Mouse (Mus musculus): ENCODE measurements around the gene Cdc40. TPM values are rescaled to one million over a fixed set of nuclear protein-coding genes. Genes with fewer than 3 reads are reported as not detected.

Gene Cdc40
- 55.4 TPM for polyA plus RNA-seq (2015; fragmentation: Illumina TruSeq; extraction: RNeasy Lipid Tissue Mini Kit (QIAGEN cat#74804); ENCODE audit: insufficient read depth, low replicate concordance)

DNA sequence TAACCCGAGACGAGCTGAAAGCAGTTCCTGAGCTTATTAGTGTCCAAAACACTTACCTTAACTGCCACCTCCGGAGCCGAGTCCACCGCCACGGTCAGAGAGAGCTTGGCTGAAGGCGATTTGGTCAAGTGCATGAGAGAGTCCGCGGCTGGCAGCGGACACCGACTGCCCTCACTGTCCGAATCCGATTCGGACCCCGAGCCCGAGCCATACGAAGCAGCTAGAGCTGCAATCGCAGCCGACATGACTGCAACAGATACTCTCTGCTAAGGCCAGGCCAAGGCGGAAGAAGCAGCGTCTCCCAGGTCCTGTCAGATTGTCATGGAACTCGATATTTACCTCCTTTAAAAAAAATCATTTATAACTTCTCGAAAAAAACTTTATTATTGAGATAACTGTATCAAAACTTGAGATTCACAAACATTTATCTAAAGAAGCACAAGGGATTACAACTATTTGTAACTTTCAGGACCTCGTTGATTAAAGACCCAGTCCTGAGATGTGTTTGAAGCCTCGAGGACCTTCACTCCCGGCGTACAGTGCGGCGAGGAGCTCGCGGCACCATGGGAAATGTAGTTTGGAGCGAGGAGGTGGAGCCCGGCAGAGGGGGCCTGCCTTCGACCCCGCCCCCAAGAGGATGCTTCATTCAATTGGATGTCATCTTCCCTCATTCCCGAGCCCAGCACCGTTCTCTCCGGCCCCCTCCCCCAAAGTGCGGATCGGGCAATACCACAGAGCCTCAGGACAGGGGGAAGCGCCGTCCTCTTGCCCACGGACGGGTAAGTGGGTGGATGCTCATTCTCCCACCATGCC lies at the start of gene Cdc40, which contains the start of gene Wasf1:
Gene Cdc40 (minus strand): TSS at position 481 of the 813 bp plus-strand sequence.
Gene Wasf1 (plus strand): TSS at position 645 of the 813 bp plus-strand sequence.

Other genes with a start within 250 kb of the Cdc40 start
- gene Mettl24, start 200.0 kb downstream of the Cdc40 start, polyA plus RNA-seq (2015; fragmentation: Illumina TruSeq; extraction: RNeasy Lipid Tissue Mini Kit (QIAGEN cat#74804); ENCODE audit: insufficient read depth, low replicate concordance), result 0.76 TPM
- 0.51 TPM for gene Wasf1, start 164 bp upstream of the Cdc40 start, polyA plus RNA-seq (2015; fragmentation: Illumina TruSeq; extraction: RNeasy Lipid Tissue Mini Kit (QIAGEN cat#74804); ENCODE audit: insufficient read depth, low replicate concordance)
- not detected for gene Gpr6, start 189.0 kb upstream of the Cdc40 start, polyA plus RNA-seq (2015; fragmentation: Illumina TruSeq; extraction: RNeasy Lipid Tissue Mini Kit (QIAGEN cat#74804); ENCODE audit: insufficient read depth, low replicate concordance)